Mouse (Mus musculus) lung, embryonic 14.5 days (tissue): Measurements from ENCODE around the gene Adgrb2. TPM values are rescaled to one million over a fixed set of nuclear protein-coding genes. Genes with fewer than 3 reads are reported as not detected.

Experiments used
- ATAC-seq: fragments of 200-750 bp; cut with Nextera tagmentation; 2 replicates; pipeline ENCODE4 v1.8.0; 2017; ENCODE audit warnings: mild to moderate bottlenecking, moderate TSS enrichment, moderate library complexity; ENCODE audit not compliant: insufficient read depth
- DNase-seq: peaks from one replicate; pipeline ENCODE4 v3.0.0-alpha.2; 2015
- H3K27ac ChIP-seq: fragments of 300-500 bp; sonication (generic); 2 replicates; pipeline ENCODE4 v1.5.1; 2014; ENCODE audit warnings: low read depth, mild to moderate bottlenecking, moderate library complexity
- H3K27me3 ChIP-seq: fragments of 300-500 bp; sonication (generic); 2 replicates; pipeline ENCODE4 v1.6.1; 2014; ENCODE audit warnings: low read length, control low read depth; ENCODE audit not compliant: insufficient read depth
- H3K36me3 ChIP-seq: fragments of 300-500 bp; sonication (generic); 2 replicates; pipeline ENCODE4 v1.6.1; 2014; ENCODE audit warnings: control low read depth; ENCODE audit not compliant: insufficient read depth
- H3K4me1 ChIP-seq: fragments of 300-500 bp; sonication (generic); 2 replicates; pipeline ENCODE4 v1.6.1; 2014; ENCODE audit warnings: antibody characterized with exemption, control low read depth; ENCODE audit not compliant: insufficient read depth
- H3K4me2 ChIP-seq: fragments of 300-500 bp; sonication (generic); 2 replicates; pipeline ENCODE4 v1.6.1; 2014; ENCODE audit warnings: mild to moderate bottlenecking
- H3K4me3 ChIP-seq: fragments of 300-500 bp; sonication (generic); 2 replicates; pipeline ENCODE4 v1.5.1; 2014; ENCODE audit warnings: low read depth, low read length
- H3K9ac ChIP-seq: fragments of 300-500 bp; sonication (generic); 2 replicates; pipeline ENCODE4 v1.6.1; 2014
- H3K9me3 ChIP-seq: fragments of 300-500 bp; sonication (generic); 2 replicates; pipeline ENCODE4 v1.6.1; 2016; ENCODE audit warnings: low read depth, low read length, control low read depth
- CTCF ChIP-seq: IDR thresholded peaks from 2 replicates; pipeline ENCODE4 v1.5.1; 2016; ENCODE audit warnings: antibody characterized with exemption, low read depth
- WGBS: fragments of 180-500 bp; shearing (Covaris S2); extraction: QIAGEN DNeasy Blood & Tissue Kit; methylation state at CpG from one replicate; pipeline ENCODE4 v1.1.7; 2014; 5-methylcytosine and 5-hydroxymethylcytosine counted together
- polyA plus RNA-seq: library from polyadenylated mRNA; unstranded; fragments of >200 nt; fragmentation: Nextera tagmentation; extraction: Ambion mirVana; gene quantifications from 2 replicates; pipeline ENCODE4 v1.2.1, GENCODE M21; 2014

The Adgrb2 gene
- polyA plus RNA-seq, 1 experiment from 2014 or later, result 2.0 TPM

DNA sequence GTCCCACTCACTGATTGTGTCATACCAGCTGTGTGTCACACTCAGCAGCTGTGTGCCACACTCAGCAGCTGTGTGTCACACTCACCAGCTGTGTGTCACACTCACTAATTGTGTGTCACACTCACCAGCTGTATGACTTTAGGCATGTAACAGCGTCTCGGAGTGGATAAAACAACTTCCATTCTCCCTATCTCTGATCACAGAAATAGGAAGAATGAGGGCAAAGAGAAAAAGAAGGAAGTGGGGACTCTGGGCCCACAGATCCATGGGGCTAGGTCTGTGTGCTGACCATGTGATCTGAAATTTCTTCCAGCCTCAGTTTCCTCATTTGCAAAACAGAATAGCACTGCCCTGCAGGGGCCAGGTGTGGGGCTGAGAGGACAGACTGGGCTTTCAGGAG is 87.1 kb downstream of the Adgrb2 start:
- no peak for DNase-seq
- no peak for TF ChIP-seq CTCF
- Histone ChIP-seq H3K27ac (no peak overlapping the region), H3K4me3 (no peak overlapping the region), H3K4me2 (no peak overlapping the region), H3K36me3 (peaks cover 10% of the 10 kb centered on the region; the same call in 1 of the 2 replicates), H3K27me3 (no peaks in the 10 kb centered on the region), H3K9ac (no peak overlapping the region), H3K4me1 (no peaks in the 10 kb centered on the region), H3K9me3 (no peaks in the 10 kb centered on the region)
- WGBS, result 75% methylated on average over 2 of the region's 2 CpGs
- ATAC-seq, result no peak

Other genes starting within 250 kb of the Adgrb2 start
- 139 and 144 TPM in 2 replicates for gene Khdrbs1, start 242.6 kb upstream of the Adgrb2 start, polyA plus RNA-seq
- 291 and 336 TPM in 2 replicates for gene Ptp4a2, start 173.7 kb upstream of the Adgrb2 start, polyA plus RNA-seq
- gene Spocd1, start 55.6 kb upstream of the Adgrb2 start, polyA plus RNA-seq, result 0.05 TPM in 1 of 2 replicates, not detected in the other
- 55.7 and 59.5 TPM in 2 replicates for gene Col16a1, start 63.0 kb downstream of the Adgrb2 start, polyA plus RNA-seq
- 68.9 and 69.4 TPM in 2 replicates for gene Pef1, start 117.7 kb downstream of the Adgrb2 start, polyA plus RNA-seq
- gene Hcrtr1, start 154.5 kb downstream of the Adgrb2 start, polyA plus RNA-seq, result 0.14 and 0.39 TPM in 2 replicates
- gene Tinagl1, start 190.3 kb downstream of the Adgrb2 start, polyA plus RNA-seq, result 29.6 and 30.3 TPM in 2 replicates
- gene Gm853, start 237.5 kb downstream of the Adgrb2 start, polyA plus RNA-seq, result not detected in 2 replicates